Mouse (Mus musculus) ES-E14 (cell line): ENCODE data around the gene Cfb.

ENCODE experiments used
- HCFC1 ChIP-seq: IDR thresholded peaks from 2 replicates; pipeline ENCODE4 v1.6.1; 2012; ENCODE audit warnings: low read length, inconsistent platforms, borderline replicate concordance; ENCODE audit not compliant: insufficient read depth
- MAFK ChIP-seq: IDR thresholded peaks from 2 replicates; pipeline ENCODE4 v1.6.1; 2014; ENCODE audit warnings: mild to moderate bottlenecking, low read depth, low read length, inconsistent platforms; ENCODE audit not compliant: insufficient read depth
- ZC3H11A ChIP-seq: IDR thresholded peaks from 2 replicates; pipeline ENCODE4 v1.6.1; 2012; ENCODE audit warnings: low read depth, mild to moderate bottlenecking, inconsistent platforms, low read length, borderline replicate concordance
- ZNF384 ChIP-seq: IDR thresholded peaks from 2 replicates; pipeline ENCODE4 v1.6.1; 2012; ENCODE audit warnings: low read depth, low read length, inconsistent platforms

GRCm38 (mm10) chr17:34899890-34900243 is 37.5 kb upstream of the Cfb start:
- TF ChIP-seq ZC3H11A (no peak), HCFC1 (no peak), MAFK (no peak), ZNF384 (peak; percentile 82)
